Mouse (Mus musculus): ENCODE results near the gene Styk1.

The Styk1 gene

GRCm38 (mm10) chr6:131353352-131353919, at the start of gene Styk1:
Styk1 (minus strand) TSS chr6:131353597.
- TF ChIP-seq NANOG (IDR thresholded peaks at IDR 0.05; ENCODE audit: borderline replicate concordance, low read length) (no peak), POU5F1 (IDR thresholded peaks at IDR 0.05; ENCODE audit: borderline replicate concordance, low read length) (no peak), CTCF (conservative IDR thresholded peaks at IDR 0.05; ENCODE audit: low read length) (peak; percentile 57)
- Histone ChIP-seq H3K27me3 (ENCODE audit: insufficient read depth, low read length) (peaks cover 5% of the 10 kb centered on the region; the same call in 1 of the 2 replicates), H3K36me3 (ENCODE audit: insufficient read depth, low read length) (no peaks in the 10 kb centered on the region), H3K9me3 (ENCODE audit: low read length) (no peaks in the 10 kb centered on the region), H3K4me1 (replicated peaks; ENCODE audit: low read depth, low read length) (peaks cover 12% of the 10 kb centered on the region), H3K4me3 (replicated peaks; ENCODE audit: low read length) (peak within 1 kb of the TSS; percentile 45)

DNA sequence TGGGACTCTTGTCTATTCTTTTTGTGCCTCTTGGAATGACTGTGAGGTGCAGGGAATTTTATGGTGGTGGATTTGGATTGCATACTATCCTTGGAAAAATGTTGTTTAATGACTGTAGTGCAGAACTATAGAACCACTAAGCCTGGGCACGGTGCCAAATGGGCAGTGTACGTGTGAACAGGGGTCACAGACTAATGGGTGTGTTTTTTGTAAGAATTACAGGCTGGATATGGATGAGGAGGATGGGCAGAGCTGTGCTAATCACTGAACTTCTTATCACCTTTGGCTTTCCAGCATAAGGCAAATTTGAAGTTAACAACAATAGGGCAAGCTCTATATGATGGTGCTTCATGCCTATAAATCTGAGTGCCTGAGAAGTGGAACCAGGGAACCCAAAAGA, 49.6 kb upstream of the Styk1 start:
- Histone ChIP-seq H3K36me3 (ENCODE audit: insufficient read depth, low read length) (no peaks in the 10 kb centered on the region), H3K27me3 (ENCODE audit: insufficient read depth, low read length) (no peaks in the 10 kb centered on the region), H3K4me1 (replicated peaks; ENCODE audit: low read depth, low read length) (peaks cover 8% of the 10 kb centered on the region), H3K4me3 (replicated peaks; ENCODE audit: low read length) (no peak overlapping the region), H3K9me3 (ENCODE audit: low read length) (peaks cover 16% of the 10 kb centered on the region)
- no peak for TF ChIP-seq NANOG (IDR thresholded peaks at IDR 0.05; ENCODE audit: borderline replicate concordance, low read length)

- H3K9me3 ChIP-seq (ENCODE audit: low read length), result peaks cover 20% of the 10 kb centered on the region
- no peaks in the 10 kb centered on the region for H3K27me3 ChIP-seq (ENCODE audit: insufficient read depth, low read length)
- H3K36me3 ChIP-seq (ENCODE audit: insufficient read depth, low read length), result no peaks in the 10 kb centered on the region
- H3K4me3 ChIP-seq (replicated peaks; ENCODE audit: low read length), result no peak overlapping the region
- TF ChIP-seq POU5F1 (IDR thresholded peaks at IDR 0.05; ENCODE audit: borderline replicate concordance, low read length) (no peak), CTCF (conservative IDR thresholded peaks at IDR 0.05; ENCODE audit: low read length) (no peak), NANOG (IDR thresholded peaks at IDR 0.05; ENCODE audit: borderline replicate concordance, low read length) (no peak)
- peaks cover 8% of the 10 kb centered on the region for H3K4me1 ChIP-seq (replicated peaks; ENCODE audit: low read depth, low read length)
Measured at GRCm38 (mm10) chr6:131402606-131403005, 49.2 kb upstream of the Styk1 start.

- Histone ChIP-seq H3K4me3 (replicated peaks; ENCODE audit: low read length) (no peak overlapping the region), H3K9me3 (ENCODE audit: low read length) (peaks cover 32% of the 10 kb centered on the region), H3K36me3 (ENCODE audit: insufficient read depth, low read length) (no peaks in the 10 kb centered on the region), H3K27me3 (ENCODE audit: insufficient read depth, low read length) (no peaks in the 10 kb centered on the region), H3K4me1 (replicated peaks; ENCODE audit: low read depth, low read length) (peaks cover 7% of the 10 kb centered on the region)
- TF ChIP-seq POU5F1 (IDR thresholded peaks at IDR 0.05; ENCODE audit: borderline replicate concordance, low read length) (no peak), NANOG (IDR thresholded peaks at IDR 0.05; ENCODE audit: borderline replicate concordance, low read length) (no peak), CTCF (conservative IDR thresholded peaks at IDR 0.05; ENCODE audit: low read length) (no peak)
Measured at GRCm38 (mm10) chr6:131401259-131401658, 47.9 kb upstream of the Styk1 start.

DNA sequence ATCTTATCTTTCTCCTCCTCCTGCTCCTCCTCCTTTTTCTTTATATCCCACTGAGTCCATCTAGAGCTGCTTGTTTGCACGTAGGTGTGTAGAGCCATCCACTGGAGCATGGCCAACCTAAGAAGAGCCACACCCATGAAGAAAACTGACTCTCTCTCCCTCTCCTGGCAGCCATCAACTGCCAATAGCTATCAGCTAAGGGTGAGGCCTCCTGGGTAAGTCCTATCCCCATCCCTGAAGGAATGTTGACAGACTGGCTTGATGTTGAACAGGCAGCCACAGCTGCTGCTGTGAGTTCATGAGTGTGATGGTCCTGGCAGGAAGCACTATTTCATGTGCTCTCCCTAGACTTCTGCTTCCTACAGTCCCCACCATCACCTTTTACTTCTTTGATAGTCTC, 43.3 kb upstream of the Styk1 start:
- Histone ChIP-seq H3K4me1 (replicated peaks; ENCODE audit: low read depth, low read length) (peaks cover 23% of the 10 kb centered on the region), H3K9me3 (ENCODE audit: low read length) (peaks cover 35% of the 10 kb centered on the region), H3K36me3 (ENCODE audit: insufficient read depth, low read length) (no peaks in the 10 kb centered on the region), H3K27me3 (ENCODE audit: insufficient read depth, low read length) (no peaks in the 10 kb centered on the region), H3K4me3 (replicated peaks; ENCODE audit: low read length) (no peak overlapping the region)
- no peak for TF ChIP-seq NANOG (IDR thresholded peaks at IDR 0.05; ENCODE audit: borderline replicate concordance, low read length)
- no peak for TF ChIP-seq POU5F1 (IDR thresholded peaks at IDR 0.05; ENCODE audit: borderline replicate concordance, low read length)
- TF ChIP-seq CTCF (conservative IDR thresholded peaks at IDR 0.05; ENCODE audit: low read length), result no peak

- Histone ChIP-seq H3K27me3 (ENCODE audit: insufficient read depth, low read length) (no peaks in the 10 kb centered on the region), H3K4me1 (replicated peaks; ENCODE audit: low read depth, low read length) (peaks cover 31% of the 10 kb centered on the region), H3K36me3 (ENCODE audit: insufficient read depth, low read length) (no peaks in the 10 kb centered on the region), H3K9me3 (ENCODE audit: low read length) (peaks cover 33% of the 10 kb centered on the region), H3K4me3 (replicated peaks; ENCODE audit: low read length) (no peak overlapping the region)
- TF ChIP-seq NANOG (IDR thresholded peaks at IDR 0.05; ENCODE audit: borderline replicate concordance, low read length), result no peak
- no peak for TF ChIP-seq CTCF (conservative IDR thresholded peaks at IDR 0.05; ENCODE audit: low read length)
- TF ChIP-seq POU5F1 (IDR thresholded peaks at IDR 0.05; ENCODE audit: borderline replicate concordance, low read length), result no peak
Measured at GRCm38 (mm10) chr6:131393873-131394660, 40.7 kb upstream of the Styk1 start.

DNA sequence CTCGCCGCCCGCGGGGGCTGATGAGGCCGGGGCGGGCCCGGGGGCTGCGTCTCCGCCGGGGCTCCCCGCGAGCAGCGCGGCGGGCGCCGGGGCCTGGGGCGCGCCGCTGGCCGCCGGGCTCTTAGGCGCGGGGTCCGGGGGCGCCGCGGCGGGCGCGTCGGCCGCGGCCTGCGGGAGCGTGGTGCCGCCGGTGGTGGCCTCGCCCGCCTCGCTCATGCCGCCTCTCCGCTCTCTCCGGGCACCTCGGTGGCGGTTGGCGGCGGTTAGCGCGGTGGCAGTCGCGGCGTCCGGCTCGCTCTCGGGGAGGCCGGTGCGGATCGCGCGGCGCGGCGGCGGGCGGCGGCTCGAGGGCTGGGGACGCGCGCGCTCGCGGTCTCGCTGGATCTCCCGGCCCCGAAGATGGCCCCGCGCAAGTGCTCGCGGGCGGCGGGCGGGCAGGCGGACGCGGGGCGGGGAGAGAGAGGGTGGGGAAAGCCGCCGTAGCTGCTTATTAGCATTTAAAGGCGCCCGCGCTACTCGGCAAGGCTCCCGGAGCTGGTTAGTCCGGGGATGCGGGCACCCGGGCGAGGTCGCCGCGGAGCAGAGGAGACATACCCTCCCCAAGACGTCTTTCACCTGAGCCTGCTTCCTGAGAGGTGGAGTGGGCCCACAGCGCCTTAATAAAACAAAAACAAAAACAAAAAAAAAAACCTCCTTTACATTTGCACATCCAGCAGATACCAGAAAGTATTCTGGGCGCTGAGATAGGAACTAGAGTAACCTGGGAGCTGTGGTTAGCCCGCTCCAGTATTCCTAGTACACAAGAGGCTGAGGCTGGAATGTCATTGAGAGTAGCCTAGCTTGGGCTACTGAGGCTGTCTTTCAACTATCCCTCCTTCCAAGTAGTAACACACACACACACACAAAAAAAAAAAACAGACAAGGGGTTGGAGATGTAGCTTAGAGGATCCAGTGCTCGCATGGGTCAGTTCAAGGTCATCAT, 34.9 kb upstream of the Styk1 start, which contains the start of gene Ybx3:
Gene Ybx3 (minus strand): TSS at position 437 of the 982 bp plus-strand sequence.
- no peaks in the 10 kb centered on the region for H3K27me3 ChIP-seq (ENCODE audit: insufficient read depth, low read length)
- peak within 1 kb of the TSS; percentile 89 for H3K4me3 ChIP-seq (replicated peaks; ENCODE audit: low read length)
- H3K9me3 ChIP-seq (ENCODE audit: low read length), result 0 out of 2 replicates have a peak, but pooled peaks cover 5% of the 10 kb centered on the region
- TF ChIP-seq POU5F1 (IDR thresholded peaks at IDR 0.05; ENCODE audit: borderline replicate concordance, low read length) (no peak), CTCF (conservative IDR thresholded peaks at IDR 0.05; ENCODE audit: low read length) (no peak)
- peaks cover 27% of the 10 kb centered on the region for H3K36me3 ChIP-seq (ENCODE audit: insufficient read depth, low read length)
- H3K4me1 ChIP-seq (replicated peaks; ENCODE audit: low read depth, low read length), result peaks cover 55% of the 10 kb centered on the region
